Mouse (Mus musculus) T-helper 2 cell (primary cell): ENCODE measurements around the gene Rac1.

ENCODE experiments used
- in situ Hi-C: fragments of 300-600 bp; cut with MboI, MseI; formaldehyde crosslinking; loops from one replicate; pipeline ENCODE4 v1.15.1; 2025; ENCODE audit warnings: high pct_unique_total_duplicates

Gene Rac1

GRCm38 (mm10) chr5:143526698-143527331 lies 1.0 kb downstream of the Rac1 start:
- in situ Hi-C loops, result no loop called here

GRCm38 (mm10) chr5:143525454-143526225 lies 2.2 kb downstream of the Rac1 start:
- in situ Hi-C loops, result no loop called here

- in situ Hi-C loops, result no loop called here
Observed at GRCm38 (mm10) chr5:143522882-143523281, 5.0 kb downstream of the Rac1 start.

GRCm38 (mm10) chr5:143520415-143520814 lies 7.4 kb downstream of the Rac1 start:
- in situ Hi-C loops, result no loop called here

GRCm38 (mm10) chr5:143518045-143518591 lies 9.7 kb downstream of the Rac1 start:
- in situ Hi-C loops, result no loop called here

- in situ Hi-C loops, result no loop called here
Observed at GRCm38 (mm10) chr5:143517436-143517835, 10.4 kb downstream of the Rac1 start.

GRCm38 (mm10) chr5:143517005-143517404 lies 10.8 kb downstream of the Rac1 start:
- in situ Hi-C loops, result no loop called here

GRCm38 (mm10) chr5:143514878-143515277 lies 13.0 kb downstream of the Rac1 start:
- in situ Hi-C loops, result no loop called here

- in situ Hi-C loops, result no loop called here
Observed at GRCm38 (mm10) chr5:143512305-143512704, 15.5 kb downstream of the Rac1 start.

GRCm38 (mm10) chr5:143511577-143511976 lies 16.3 kb downstream of the Rac1 start:
- in situ Hi-C loops, result no loop called here

GRCm38 (mm10) chr5:143509737-143510136 lies 18.1 kb downstream of the Rac1 start:
- in situ Hi-C loops, result no loop called here

- in situ Hi-C loops, result no loop called here
Observed at GRCm38 (mm10) chr5:143509294-143509693, 18.5 kb downstream of the Rac1 start.

GRCm38 (mm10) chr5:143505545-143505944 lies 22.3 kb downstream of the Rac1 start:
- in situ Hi-C loops, result no loop called here

- in situ Hi-C loops, result no loop called here
Observed at GRCm38 (mm10) chr5:143505056-143505455, 22.8 kb downstream of the Rac1 start.

- in situ Hi-C loops, result loop anchor here (5.0 kb wide), 1 partner anchor 67 kb away; no protein-coding TSS in a partner anchor
Observed at GRCm38 (mm10) chr5:143504453-143504852, 23.4 kb downstream of the Rac1 start.

GRCm38 (mm10) chr5:143503740-143504139 lies 24.1 kb downstream of the Rac1 start:
- in situ Hi-C loops, result loop anchor here (5.0 kb wide), 1 partner anchor 66 kb away; no protein-coding TSS in a partner anchor

- in situ Hi-C loops, result loop anchor here (5.0 kb wide), 1 partner anchor 66 kb away; no protein-coding TSS in a partner anchor
Observed at GRCm38 (mm10) chr5:143502899-143503557, 24.8 kb downstream of the Rac1 start.

GRCm38 (mm10) chr5:143501649-143502048 lies 26.2 kb downstream of the Rac1 start:
- in situ Hi-C loops, result loop anchor here (5.0 kb wide), 1 partner anchor 64 kb away; no protein-coding TSS in a partner anchor

- in situ Hi-C loops, result loop anchor here (5.0 kb wide), 1 partner anchor 64 kb away; no protein-coding TSS in a partner anchor
Observed at GRCm38 (mm10) chr5:143501140-143501539, 26.7 kb downstream of the Rac1 start.

- in situ Hi-C loops, result loop anchor here (5.0 kb wide), 1 partner anchor 63 kb away; no protein-coding TSS in a partner anchor
Observed at GRCm38 (mm10) chr5:143500711-143501110, 27.1 kb downstream of the Rac1 start.

GRCm38 (mm10) chr5:143499686-143500085 lies 28.1 kb downstream of the Rac1 start:
- in situ Hi-C loops, result loop anchor here (5.0 kb wide), 1 partner anchor 62 kb away; no protein-coding TSS in a partner anchor

GRCm38 (mm10) chr5:143499197-143499596 lies 28.6 kb downstream of the Rac1 start:
- in situ Hi-C loops, result no loop called here
